Mouse (Mus musculus) testis, postnatal 14 days (tissue): ENCODE data around the gene Vegfd.

ENCODE experiments used
- DNase-seq: peaks from one replicate; pipeline ENCODE4 v3.0.0; 2021; ENCODE audit warnings: low spot score

Gene Vegfd

GRCm38 (mm10) chrX:164373081-164373480 lies at the start of gene Vegfd:
TSS of gene Vegfd (plus strand) at chrX:164373378.
- peak; percentile 7 for DNase-seq

- no peak for DNase-seq
Measured at GRCm38 (mm10) chrX:164323391-164323913, 49.7 kb upstream of the Vegfd start.

DNA sequence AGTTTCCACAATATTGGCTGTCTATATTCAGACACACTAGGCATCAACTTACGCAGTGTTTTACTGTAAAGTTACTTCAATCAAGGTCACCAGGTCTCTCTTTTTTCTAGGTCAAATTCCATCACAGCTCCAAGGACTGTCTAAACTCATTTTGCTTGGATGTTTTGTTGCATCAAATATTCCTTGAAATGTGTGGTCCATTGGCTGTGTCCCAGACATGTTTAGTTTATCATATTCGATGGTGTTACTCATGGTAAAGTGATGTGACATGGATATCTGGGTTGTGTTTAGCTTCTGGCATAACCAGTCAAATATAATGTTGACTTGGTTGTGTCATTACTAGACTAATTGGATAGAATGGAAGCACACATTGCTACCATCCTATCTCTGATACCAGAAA lies 42.8 kb upstream of the Vegfd start:
- no peak for DNase-seq

- no peak for DNase-seq
Measured at GRCm38 (mm10) chrX:164330766-164331165, 42.4 kb upstream of the Vegfd start.

- no peak for DNase-seq
Measured at GRCm38 (mm10) chrX:164338591-164338990, 34.6 kb upstream of the Vegfd start.

DNA sequence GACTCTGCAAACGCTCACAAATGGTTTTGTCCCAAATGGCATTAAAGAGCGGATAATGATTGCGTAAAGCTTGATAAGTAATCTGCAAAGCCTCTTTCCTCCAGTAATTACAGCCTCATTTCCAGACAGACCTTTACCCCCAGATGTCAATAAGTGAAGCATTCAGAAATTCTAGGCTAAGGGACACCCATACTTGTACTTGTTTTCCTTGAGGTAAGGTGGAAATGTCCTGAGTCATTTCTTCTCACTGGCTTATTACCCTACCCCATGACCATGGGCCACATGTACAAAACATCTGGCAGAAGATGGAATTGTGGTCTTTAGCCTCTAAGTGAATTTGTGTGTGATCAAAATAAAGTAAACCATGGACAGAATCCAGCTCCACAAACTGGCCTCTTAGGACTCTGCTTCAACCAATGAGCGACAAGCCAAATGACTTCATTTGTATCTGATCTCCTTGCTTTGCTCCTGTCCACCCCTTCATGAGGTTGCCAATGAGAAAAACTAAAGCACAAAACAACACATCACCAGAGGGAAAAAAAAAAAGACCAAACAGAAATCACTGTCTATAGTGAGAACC lies 27.7 kb upstream of the Vegfd start:
- DNase-seq = no peak

GRCm38 (mm10) chrX:164348937-164349336 lies 24.2 kb upstream of the Vegfd start:
- no peak for DNase-seq

DNA sequence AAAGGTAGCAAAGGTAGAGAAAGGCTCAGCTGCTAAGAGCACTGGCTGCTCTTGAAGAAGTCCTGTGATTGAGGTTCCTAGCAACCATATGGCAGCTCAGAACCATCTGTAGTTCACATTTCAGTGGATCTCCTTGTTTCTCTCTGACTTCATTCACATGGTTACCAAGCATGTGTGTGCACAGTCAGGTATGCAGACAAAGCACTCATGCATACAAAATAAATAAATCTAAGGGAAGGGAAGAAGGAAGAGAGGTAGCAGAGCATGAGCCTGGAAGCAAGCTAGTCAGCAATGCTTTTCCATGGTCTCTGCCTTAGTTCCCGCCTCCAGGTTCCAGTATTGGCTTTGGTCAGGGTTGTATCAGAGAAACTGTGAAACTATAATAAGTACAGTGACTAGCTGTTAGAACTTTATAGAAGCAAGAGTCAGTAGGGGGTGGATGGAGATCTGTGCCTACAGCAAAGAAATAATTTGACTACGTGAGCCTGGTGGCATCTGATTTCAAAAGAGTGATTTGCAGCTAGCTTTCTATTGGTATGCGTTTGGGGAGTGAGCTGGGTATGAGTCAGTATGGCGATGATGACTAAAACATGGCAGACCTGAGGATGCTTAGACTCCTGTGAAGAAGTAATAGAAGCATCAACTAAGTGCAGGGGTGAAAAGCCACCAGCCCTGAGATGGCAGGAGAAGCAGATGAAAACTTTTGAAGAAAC lies 7.9 kb upstream of the Vegfd start:
- DNase-seq = no peak

DNA sequence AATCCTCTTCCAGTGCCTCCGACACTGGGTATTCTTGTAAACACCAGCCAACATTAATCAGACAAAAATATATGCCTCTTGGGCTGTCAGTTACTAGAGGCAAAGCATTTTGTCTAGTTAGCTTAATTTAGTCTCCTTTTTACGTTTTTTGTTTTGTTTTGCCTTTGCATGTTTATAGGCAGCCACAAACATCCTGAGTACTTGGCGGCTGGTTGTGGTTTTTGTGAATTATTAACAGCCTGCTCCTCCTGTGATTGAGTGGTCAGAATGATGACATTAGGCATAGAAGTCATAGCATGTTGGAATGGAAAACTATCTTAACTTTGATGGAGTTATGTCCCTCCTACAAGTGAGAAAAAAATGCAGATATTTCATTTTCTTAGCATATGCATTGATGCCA lies 2.6 kb upstream of the Vegfd start:
- DNase-seq = no peak

GRCm38 (mm10) chrX:164374586-164374985 lies 1.4 kb downstream of the Vegfd start:
- no peak for DNase-seq

DNA sequence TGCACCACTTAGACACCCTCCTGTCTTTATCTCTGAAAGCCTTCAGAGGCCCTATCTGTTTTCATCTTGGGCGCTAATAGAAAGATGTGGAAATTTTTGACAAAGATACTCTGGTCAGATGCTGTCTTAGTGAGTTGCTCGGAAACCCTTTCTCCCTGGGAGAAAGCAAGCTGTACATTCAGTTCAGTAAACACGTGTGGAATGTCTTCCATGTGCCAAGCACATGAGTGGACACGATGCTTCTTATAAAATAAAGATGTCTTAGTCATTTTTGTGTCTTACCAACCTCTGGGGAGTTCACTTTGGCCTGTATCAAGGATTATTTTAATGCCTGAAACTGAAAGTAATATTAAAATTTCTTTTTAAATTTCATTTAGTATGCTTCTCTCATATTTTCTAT lies 6.5 kb downstream of the Vegfd start:
- DNase-seq = no peak

DNA sequence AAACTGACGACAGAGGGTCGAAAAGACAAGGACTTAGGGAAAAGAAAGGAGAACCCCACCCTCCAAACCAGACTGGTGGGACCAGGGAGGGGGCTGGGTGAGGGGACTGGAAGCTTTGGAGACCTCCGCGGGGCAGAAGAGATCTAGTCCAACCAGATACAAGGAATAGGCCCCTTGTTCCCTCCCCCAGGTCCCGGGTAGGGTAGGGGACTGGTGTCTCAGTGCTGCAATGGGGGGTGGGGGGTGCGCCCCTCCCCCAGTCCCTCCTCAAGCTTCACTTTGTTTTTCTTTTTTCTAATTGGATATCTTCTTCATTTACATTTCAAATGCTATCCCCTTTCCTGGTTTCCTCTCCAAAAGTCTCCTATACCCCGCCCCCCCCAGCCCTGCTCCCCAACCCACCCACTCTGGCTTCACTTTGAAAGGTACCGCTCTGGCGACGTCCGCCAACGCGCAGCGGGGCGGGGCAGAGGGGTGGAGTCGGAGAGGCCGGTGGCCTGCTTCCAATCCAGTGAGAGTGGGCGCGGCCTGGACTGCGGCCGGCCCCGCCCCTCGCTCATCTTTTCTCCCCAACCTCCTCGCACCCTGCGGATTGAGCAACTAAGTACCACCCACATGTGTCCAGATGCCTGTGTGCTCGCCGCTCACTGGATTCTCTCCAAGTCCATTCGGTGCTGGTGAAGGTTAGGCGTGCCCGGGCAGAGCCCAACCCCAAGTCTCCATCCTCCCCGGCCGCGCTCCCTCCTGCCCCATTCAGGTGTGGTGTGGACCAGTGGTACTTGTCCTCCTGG lies 8.6 kb downstream of the Vegfd start:
- DNase-seq = peak; percentile 75

GRCm38 (mm10) chrX:164394091-164394490 lies 20.9 kb downstream of the Vegfd start:
- no peak for DNase-seq

- DNase-seq = no peak
Measured at GRCm38 (mm10) chrX:164398456-164398855, 25.3 kb downstream of the Vegfd start.

DNA sequence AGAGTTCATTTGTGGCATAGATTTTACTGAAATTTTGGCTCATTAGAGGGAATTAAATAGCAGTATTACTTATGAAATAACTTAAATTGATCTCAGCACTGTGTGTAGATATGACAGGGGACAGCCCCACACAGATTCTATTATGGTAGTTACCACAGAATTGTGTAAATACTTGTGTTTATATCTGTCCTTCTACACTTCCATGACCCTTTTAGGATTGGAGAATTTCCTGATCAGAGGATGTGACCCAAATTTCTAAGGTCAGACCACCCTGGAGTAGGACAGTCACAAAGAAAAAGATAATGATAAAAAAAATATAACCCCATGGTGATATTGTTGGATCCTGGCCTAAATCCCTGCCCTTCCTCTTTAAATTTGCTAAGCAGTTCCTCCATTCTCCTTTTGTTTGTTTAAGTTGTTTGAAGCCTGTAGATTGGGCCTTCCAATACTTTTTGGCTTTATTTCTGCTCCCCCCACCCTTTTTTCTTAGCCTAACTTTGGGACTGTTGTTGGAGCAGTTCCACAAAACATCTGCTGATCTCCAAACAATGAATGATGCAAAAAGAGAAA lies 32.0 kb downstream of the Vegfd start:
- DNase-seq = no peak

- no peak for DNase-seq
Measured at GRCm38 (mm10) chrX:164406133-164407022, 33.2 kb downstream of the Vegfd start.

- no peak for DNase-seq
Measured at GRCm38 (mm10) chrX:164408301-164408927, 35.2 kb downstream of the Vegfd start.

DNA sequence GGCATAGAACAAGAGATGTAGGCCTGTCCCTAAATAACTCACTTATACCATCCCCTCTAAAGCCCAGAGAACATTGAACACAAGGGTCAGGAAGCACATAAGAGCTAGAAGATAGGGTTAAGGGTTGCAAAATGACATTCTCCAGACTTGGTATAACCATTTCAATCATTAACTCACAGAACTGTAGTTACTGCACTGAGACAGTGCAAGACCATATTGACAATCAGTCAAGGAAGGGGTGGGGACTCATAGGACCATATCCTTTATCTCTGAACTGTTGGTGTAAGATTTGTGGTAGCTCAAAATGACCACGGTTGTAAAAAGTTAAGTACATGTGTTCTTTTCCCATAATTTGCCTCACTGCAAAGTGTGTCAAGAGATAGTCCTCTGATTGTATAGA lies 37.4 kb downstream of the Vegfd start:
- no peak for DNase-seq

DNA sequence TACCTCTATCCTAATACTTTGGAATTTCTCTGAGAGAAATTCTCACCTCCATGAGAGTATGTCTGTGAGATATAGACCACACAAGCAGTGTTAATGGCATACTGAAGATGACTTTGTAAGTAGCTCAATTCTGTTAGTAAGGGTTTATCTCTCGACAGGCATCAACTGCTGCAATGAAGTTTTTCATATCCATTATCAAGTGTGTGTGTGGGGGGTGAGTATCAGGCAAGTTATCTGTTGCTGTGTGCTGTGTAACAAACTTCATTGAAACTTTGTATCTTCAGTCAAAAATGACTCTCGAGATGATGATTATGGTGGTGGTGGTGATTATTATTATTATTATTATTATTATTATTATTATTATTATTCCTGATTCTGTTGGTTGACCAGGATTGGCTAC lies 43.6 kb downstream of the Vegfd start:
- no peak for DNase-seq

GRCm38 (mm10) chrX:164418008-164418407 lies 44.8 kb downstream of the Vegfd start:
- no peak for DNase-seq

DNA sequence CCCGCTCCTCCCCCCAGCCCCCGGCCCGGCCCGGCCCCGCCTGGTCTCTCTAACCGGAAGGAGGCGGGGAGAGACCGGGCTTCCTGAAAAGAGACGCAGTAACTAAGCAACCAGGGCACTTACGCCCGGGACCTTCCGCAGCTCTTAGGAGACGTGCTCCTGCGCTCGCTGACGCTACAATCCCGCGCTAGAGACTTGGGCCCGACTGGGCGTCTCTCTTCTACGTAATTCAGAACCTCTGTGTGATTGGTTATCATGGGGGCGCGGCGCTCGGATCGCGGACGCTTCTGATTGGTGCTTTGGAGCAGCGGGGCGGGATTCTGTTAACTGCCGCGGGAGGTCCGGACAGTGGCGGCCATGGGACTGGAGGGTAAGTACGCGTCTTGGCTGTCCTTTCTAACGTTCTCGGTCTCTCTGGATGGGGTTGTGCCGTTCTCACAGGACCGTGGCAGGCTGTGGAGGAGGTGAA lies 46.3 kb downstream of the Vegfd start, which contains the start of gene Piga:
Gene Piga, plus strand, starts transcription at position 317 of the 469 bp plus-strand sequence.
- peak; percentile 94 for DNase-seq
